Mouse (Mus musculus) heart, embryonic 15.5 days (tissue): ENCODE results near the gene Dbp. TPM values are rescaled to one million over a fixed set of nuclear protein-coding genes. Genes with fewer than 3 reads are reported as not detected.

Experiments used
- ATAC-seq: fragments of 200-750 bp; cut with Nextera tagmentation; replicated peaks from 2 replicates; pipeline ENCODE4 v1.8.0; 2017; ENCODE audit warnings: low read depth, moderate TSS enrichment; ENCODE audit not compliant: insufficient number of reproducible peaks, insufficient read depth, low FRiP score
- H3K27ac ChIP-seq: fragments of 300-500 bp; sonication (generic); 2 replicates; pipeline ENCODE4 v1.5.1; 2015; ENCODE audit warnings: mild to moderate bottlenecking, inconsistent platforms
- H3K27me3 ChIP-seq: fragments of 300-500 bp; sonication (generic); 2 replicates; pipeline ENCODE4 v1.6.1; 2015; ENCODE audit warnings: inconsistent platforms
- H3K36me3 ChIP-seq: fragments of 300-500 bp; sonication (generic); 2 replicates; pipeline ENCODE4 v1.6.1; 2015; ENCODE audit warnings: mild to moderate bottlenecking, inconsistent platforms
- H3K4me1 ChIP-seq: fragments of 300-500 bp; sonication (generic); replicated peaks from 2 replicates; pipeline ENCODE4 v1.6.1; 2015; ENCODE audit warnings: inconsistent platforms
- H3K4me2 ChIP-seq: fragments of 300-500 bp; sonication (generic); 2 replicates; pipeline ENCODE4 v1.6.1; 2015; ENCODE audit warnings: inconsistent platforms, mild to moderate bottlenecking, moderate library complexity
- H3K4me3 ChIP-seq: fragments of 300-500 bp; sonication (generic); 2 replicates; pipeline ENCODE4 v1.5.1; 2015; ENCODE audit warnings: mild to moderate bottlenecking, inconsistent platforms
- H3K9ac ChIP-seq: fragments of 300-500 bp; sonication (generic); 2 replicates; pipeline ENCODE4 v1.6.1; 2015; ENCODE audit warnings: mild to moderate bottlenecking, inconsistent platforms
- H3K9me3 ChIP-seq: fragments of 300-500 bp; sonication (generic); replicated peaks from 2 replicates; pipeline ENCODE4 v1.6.1; 2016; ENCODE audit warnings: inconsistent platforms
- WGBS: fragments of 180-500 bp; shearing (Covaris S2); methylation state at CpG from one replicate; pipeline ENCODE4 v1.1.7; 2015; ENCODE audit warnings: mixed read lengths; 5-methylcytosine and 5-hydroxymethylcytosine counted together
- polyA plus RNA-seq: library from polyadenylated mRNA; unstranded; fragments of >200 nt; fragmentation: Nextera tagmentation; extraction: Ambion mirVana; gene quantifications from 2 replicates; pipeline ENCODE4 v1.2.1, GENCODE M21; 2015

The Dbp gene
- polyA plus RNA-seq, 1 experiment from 2014 or later = 3.0 TPM

DNA sequence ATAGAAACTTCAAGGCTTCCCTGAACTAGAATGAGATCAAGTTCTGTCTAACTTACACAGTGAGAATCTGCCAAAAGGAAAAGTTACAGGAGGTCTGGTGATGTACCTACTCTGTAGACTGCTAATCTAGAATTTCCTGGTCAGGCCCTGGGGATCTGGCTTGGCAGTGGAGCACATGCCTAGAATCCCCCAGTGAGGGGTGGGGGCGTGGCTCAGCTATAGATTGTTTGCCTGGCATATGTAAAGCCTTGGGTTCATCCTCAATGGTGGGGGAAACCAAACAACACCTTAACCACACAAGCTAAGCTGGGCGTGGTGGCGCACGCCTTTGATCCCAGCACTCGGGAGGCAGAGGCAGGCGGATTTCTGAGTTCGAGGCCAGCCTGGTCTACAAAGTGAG is 7.0 kb upstream of the Dbp start:
- H3K4me3 ChIP-seq = no peak overlapping the region
- H3K36me3 ChIP-seq = no peaks in the 10 kb centered on the region

DNA sequence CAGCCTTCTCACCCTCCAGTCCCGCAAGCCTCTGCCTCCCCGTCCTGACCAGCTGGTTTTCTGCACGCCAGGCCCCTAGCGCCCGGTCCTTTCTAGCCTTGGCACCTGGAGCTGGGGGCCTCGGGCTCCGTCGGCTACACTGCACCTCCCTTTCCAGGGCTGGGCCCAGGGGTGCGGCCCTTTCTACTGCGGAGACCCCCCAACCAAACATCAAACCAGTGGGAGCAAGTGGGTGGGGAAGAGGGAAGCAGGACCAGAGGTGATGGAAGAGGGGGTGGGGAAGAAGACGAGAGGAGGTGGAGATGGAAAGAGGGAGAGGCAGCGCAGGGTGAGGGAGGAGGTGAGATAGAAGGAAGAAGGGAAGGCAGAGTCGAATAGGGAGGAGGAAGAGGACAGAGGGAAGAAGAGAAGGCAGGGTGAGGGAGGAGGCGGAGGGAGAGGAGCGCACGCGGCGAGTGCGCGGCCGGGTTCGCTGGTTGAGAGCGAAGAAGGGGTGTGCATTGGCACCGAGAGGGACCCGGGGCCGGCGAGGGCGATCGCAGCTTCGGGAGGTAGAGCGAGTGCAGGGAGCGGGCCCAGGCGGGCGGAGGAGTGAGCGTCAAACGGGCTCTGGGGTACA is 5.3 kb upstream of the Dbp start, which contains the start of gene Car11:
Gene Car11, plus strand, starts transcription at position 321 of the 619 bp plus-strand sequence.
- peaks cover 33% of the 10 kb centered on the region for H3K4me1 ChIP-seq
- no peaks in the 10 kb centered on the region for H3K9me3 ChIP-seq
- WGBS = 3% methylated on average over 36 of the region's 36 CpGs
- H3K9ac ChIP-seq = peak within 1 kb of the TSS; percentile 57
- peak within 1 kb of the TSS; percentile 48 for H3K4me3 ChIP-seq
- H3K27me3 ChIP-seq = peaks cover 31% of the 10 kb centered on the region
- H3K36me3 ChIP-seq = no peaks in the 10 kb centered on the region
- H3K27ac ChIP-seq = no peak within 1 kb of the TSS
- peak within 1 kb of the TSS; percentile 83 for H3K4me2 ChIP-seq
- ATAC-seq = no peak

More for the DNA sequence above, 7.0 kb upstream of the Dbp start:
- Histone ChIP-seq H3K27me3 (peaks cover 31% of the 10 kb centered on the region), H3K4me1 (peaks cover 21% of the 10 kb centered on the region), H3K9me3 (no peaks in the 10 kb centered on the region), H3K27ac (no peak overlapping the region), H3K9ac (no peak overlapping the region), H3K4me2 (no peak overlapping the region)
- WGBS = 76% methylated on average over 7 of the region's 7 CpGs
- ATAC-seq = no peak

DNA sequence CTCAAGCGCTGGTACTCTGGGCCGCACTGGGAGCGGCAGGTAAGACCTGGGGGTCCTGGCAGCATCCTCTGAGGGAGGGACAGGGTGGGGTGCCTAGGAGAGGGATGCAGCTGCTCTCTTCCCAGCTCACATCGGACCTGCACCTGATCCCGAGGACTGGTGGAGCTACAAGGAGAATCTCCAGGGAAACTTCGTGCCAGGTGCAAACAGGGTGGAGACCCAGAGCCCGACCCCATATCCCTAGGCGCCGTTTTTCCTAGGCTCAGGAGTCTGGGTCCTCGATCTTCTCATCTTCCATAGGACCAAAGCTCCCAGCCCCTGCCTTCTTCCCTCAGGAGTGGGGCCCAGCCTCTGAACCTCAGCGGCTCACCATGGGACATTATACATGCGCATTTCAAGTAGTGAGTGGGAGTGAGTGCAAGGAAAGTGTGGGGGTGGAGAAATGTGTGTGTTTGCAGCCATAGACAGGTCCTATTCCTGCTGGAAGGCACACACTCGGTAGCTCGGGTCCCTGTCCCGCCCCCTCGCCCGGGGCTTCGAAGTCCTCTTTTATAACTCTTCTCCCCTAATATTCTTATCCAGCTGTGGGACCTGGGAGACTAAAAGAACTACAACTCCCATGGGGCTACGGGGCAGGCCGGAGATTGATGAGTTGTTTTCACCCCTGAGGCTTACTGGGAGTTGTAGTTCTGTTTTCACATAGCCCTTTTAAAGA is 4.4 kb upstream of the Dbp start:
- no peaks in the 10 kb centered on the region for H3K36me3 ChIP-seq
- peak overlapping the region; percentile 83 for H3K4me2 ChIP-seq
- H3K9ac ChIP-seq = peak overlapping the region; percentile 57
- no peak overlapping the region for H3K27ac ChIP-seq
- no peak for ATAC-seq
- H3K27me3 ChIP-seq = peaks cover 31% of the 10 kb centered on the region
- H3K4me1 ChIP-seq = peaks cover 36% of the 10 kb centered on the region
- H3K4me3 ChIP-seq = peak overlapping the region; percentile 48
- H3K9me3 ChIP-seq = no peaks in the 10 kb centered on the region
- WGBS = 2% methylated on average over 20 of the region's 20 CpGs

DNA sequence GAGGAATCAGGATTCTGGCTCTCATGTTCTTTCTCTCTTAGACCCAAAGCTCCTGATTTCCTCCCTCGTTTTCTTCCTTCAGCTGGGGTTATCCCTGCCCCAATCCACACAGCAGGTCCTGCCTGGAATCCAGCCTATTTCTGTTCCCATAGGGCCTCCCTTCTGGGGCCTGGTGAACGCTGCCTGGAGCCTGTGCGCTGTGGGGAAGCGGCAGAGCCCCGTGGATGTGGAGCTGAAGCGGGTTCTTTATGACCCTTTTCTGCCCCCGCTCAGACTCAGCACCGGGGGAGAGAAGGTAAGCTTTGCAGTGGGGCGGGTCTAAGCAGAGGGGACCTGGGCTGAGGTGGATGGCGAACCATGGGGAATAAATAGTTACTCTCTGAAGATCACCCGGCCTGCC is 3.8 kb upstream of the Dbp start:
- H3K36me3 ChIP-seq = no peaks in the 10 kb centered on the region
- peak overlapping the region; percentile 67 for H3K27ac ChIP-seq
- peak overlapping the region; percentile 83 for H3K4me2 ChIP-seq
- H3K4me3 ChIP-seq = peak overlapping the region; percentile 48
- 32% methylated on average over 11 of the region's 11 CpGs for WGBS
- ATAC-seq = no peak
- H3K4me1 ChIP-seq = peaks cover 42% of the 10 kb centered on the region
- H3K9ac ChIP-seq = peak overlapping the region; percentile 45
- peaks cover 31% of the 10 kb centered on the region for H3K27me3 ChIP-seq
- H3K9me3 ChIP-seq = no peaks in the 10 kb centered on the region

DNA sequence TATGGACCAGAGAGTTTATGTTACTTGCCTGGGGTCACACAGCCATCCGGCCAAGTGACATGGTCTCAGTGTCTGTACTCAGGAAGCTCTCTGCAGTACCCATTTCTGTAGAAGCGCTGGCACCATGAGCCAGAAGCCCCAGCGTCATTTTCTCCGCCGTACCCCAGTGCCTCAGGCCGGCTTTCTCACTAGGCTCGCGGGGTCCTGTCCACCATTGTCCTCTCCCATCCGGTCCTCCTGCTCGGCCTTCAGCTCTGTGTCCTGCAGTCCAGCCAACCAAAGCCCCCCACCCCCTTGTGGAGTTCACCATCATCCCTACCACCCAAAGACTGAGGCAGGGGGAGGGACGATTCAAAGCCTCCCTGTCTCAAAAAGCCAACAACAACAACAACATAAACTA is 3.3 kb upstream of the Dbp start:
- H3K4me3 ChIP-seq = no peak overlapping the region
- H3K4me1 ChIP-seq = peaks cover 47% of the 10 kb centered on the region
- peaks cover 31% of the 10 kb centered on the region for H3K27me3 ChIP-seq
- no peak overlapping the region for H3K9ac ChIP-seq
- no peak overlapping the region for H3K27ac ChIP-seq
- no peaks in the 10 kb centered on the region for H3K9me3 ChIP-seq
- ATAC-seq = no peak
- peak overlapping the region; percentile 83; the same call in 1 of the 2 replicates for H3K4me2 ChIP-seq
- no peaks in the 10 kb centered on the region for H3K36me3 ChIP-seq
- WGBS = 84% methylated on average over 11 of the region's 11 CpGs

- no peak for ATAC-seq
- Histone ChIP-seq H3K4me2 (no peak overlapping the region), H3K27me3 (peaks cover 31% of the 10 kb centered on the region), H3K4me3 (no peak overlapping the region), H3K9ac (no peak overlapping the region), H3K36me3 (no peaks in the 10 kb centered on the region), H3K27ac (no peak overlapping the region), H3K4me1 (peaks cover 53% of the 10 kb centered on the region), H3K9me3 (no peaks in the 10 kb centered on the region)
- WGBS = 89% methylated on average over 11 of the region's 11 CpGs
Measured at GRCm38 (mm10) chr7:45702316-45702715, 2.6 kb upstream of the Dbp start.

GRCm38 (mm10) chr7:45702809-45703520 is 1.9 kb upstream of the Dbp start:
- H3K4me1 ChIP-seq = peaks cover 60% of the 10 kb centered on the region
- peak overlapping the region; percentile 98 for H3K4me2 ChIP-seq
- no peak for ATAC-seq
- H3K9ac ChIP-seq = no peak overlapping the region
- peaks cover 28% of the 10 kb centered on the region for H3K27me3 ChIP-seq
- no peaks in the 10 kb centered on the region for H3K36me3 ChIP-seq
- no peak overlapping the region for H3K4me3 ChIP-seq
- 85% methylated on average over 17 of the region's 17 CpGs for WGBS
- H3K9me3 ChIP-seq = no peaks in the 10 kb centered on the region
- H3K27ac ChIP-seq = no peak overlapping the region

- H3K4me2 ChIP-seq = peak overlapping the region; percentile 98
- peak overlapping the region; percentile 72 for H3K4me3 ChIP-seq
- peak overlapping the region; percentile 87 for H3K27ac ChIP-seq
- no peaks in the 10 kb centered on the region for H3K9me3 ChIP-seq
- peak overlapping the region; percentile 49 for H3K9ac ChIP-seq
- H3K27me3 ChIP-seq = peaks cover 24% of the 10 kb centered on the region
- H3K36me3 ChIP-seq = no peaks in the 10 kb centered on the region
- no peak for ATAC-seq
- WGBS = 35% methylated on average over 12 of the region's 12 CpGs
- H3K4me1 ChIP-seq = peaks cover 66% of the 10 kb centered on the region
Measured at GRCm38 (mm10) chr7:45703521-45704033, 1.3 kb upstream of the Dbp start.

GRCm38 (mm10) chr7:45704046-45704559 is 785 bp upstream of the Dbp start:
- Histone ChIP-seq H3K4me2 (peak overlapping the region; percentile 98), H3K4me3 (peak overlapping the region; percentile 72), H3K36me3 (no peaks in the 10 kb centered on the region), H3K27me3 (peaks cover 19% of the 10 kb centered on the region), H3K4me1 (peaks cover 71% of the 10 kb centered on the region), H3K9ac (peak overlapping the region; percentile 49), H3K27ac (peak overlapping the region; percentile 87), H3K9me3 (no peaks in the 10 kb centered on the region)
- ATAC-seq = peak; percentile 44
- WGBS = under 1% methylated on average over 13 of the region's 13 CpGs

DNA sequence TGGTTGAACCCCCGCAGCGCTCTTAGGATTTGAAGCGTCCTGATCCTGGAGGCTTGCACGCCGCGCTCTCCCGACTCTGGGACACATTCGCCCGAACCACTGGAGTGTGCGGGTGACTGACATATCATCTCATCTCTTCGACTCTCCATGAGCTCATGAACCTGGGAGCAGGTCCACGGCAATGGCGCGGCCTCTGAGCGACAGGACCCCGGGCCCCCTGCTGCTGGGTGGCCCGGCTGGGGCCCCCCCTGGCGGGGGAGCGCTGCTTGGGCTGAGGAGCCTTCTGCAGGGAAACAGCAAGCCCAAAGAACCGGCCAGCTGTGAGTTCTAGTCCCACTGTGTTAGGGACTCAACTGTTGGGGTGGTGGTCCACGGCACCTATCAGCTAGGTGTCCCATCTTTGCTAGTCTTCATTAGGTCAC is 566 bp downstream of the Dbp start:
- peak overlapping the region; percentile 72 for H3K4me3 ChIP-seq
- H3K27me3 ChIP-seq = peaks cover 5% of the 10 kb centered on the region
- H3K4me2 ChIP-seq = peak overlapping the region; percentile 98
- ATAC-seq = no peak
- WGBS = 2% methylated on average over 21 of the region's 21 CpGs
- H3K36me3 ChIP-seq = peaks cover 4% of the 10 kb centered on the region; the same call in 1 of the 2 replicates
- H3K27ac ChIP-seq = peak overlapping the region; percentile 92
- peaks cover 59% of the 10 kb centered on the region for H3K4me1 ChIP-seq
- H3K9me3 ChIP-seq = no peaks in the 10 kb centered on the region
- H3K9ac ChIP-seq = peak overlapping the region; percentile 91

- H3K4me1 ChIP-seq = peaks cover 56% of the 10 kb centered on the region
- 2% methylated on average over 7 of the region's 7 CpGs for WGBS
- peak; percentile 15 for ATAC-seq
Measured at GRCm38 (mm10) chr7:45705873-45706281, 989 bp downstream of the Dbp start.

More at GRCm38 (mm10) chr7:45705873-45706281, 989 bp downstream of the Dbp start:
- Histone ChIP-seq H3K9ac (peak overlapping the region; percentile 91), H3K27ac (peak overlapping the region; percentile 92), H3K4me2 (peak overlapping the region; percentile 98), H3K36me3 (peaks cover 8% of the 10 kb centered on the region), H3K9me3 (no peaks in the 10 kb centered on the region), H3K4me3 (peak overlapping the region; percentile 72), H3K27me3 (peaks cover 2% of the 10 kb centered on the region; the same call in 1 of the 2 replicates)
